11 mouse cellular contexts compared by ENCODE assay signal in the genomic region with DNA sequence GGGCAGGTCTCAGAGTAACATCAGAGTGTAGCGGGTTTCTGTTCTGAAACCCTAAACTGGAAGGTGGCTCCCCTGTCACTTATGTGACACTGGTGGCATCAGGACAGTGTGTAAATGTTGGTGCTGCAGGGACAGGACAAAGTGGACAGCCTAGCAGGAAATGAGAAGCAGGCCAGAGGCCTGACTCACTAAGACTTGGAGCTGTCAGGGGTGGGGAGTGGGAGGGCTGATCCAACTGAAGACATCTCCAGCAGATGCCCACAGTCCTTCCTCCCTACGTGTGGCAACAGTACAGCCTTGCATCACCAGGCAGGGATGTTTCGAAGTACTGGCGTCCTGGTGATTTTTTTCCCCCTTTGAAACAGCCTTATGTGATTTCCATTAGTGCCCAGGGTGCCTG. TPM values are rescaled to one million over a fixed set of nuclear protein-coding genes. Genes with fewer than 3 reads are reported as not detected.
DNase-seq lines count a peak whose midpoint lies in the region; ATAC-seq and TF ChIP-seq lines count a peak whose summit lies in the region.
"Had no signal": no experiment of that assay in that cellular context is flagged by ENCODE, and none has a peak within 500 bp of the region (broad histone marks: within the 10 kb centered on the region; RNA-seq: fewer than 3 reads in every experiment).

No protein-coding gene starts in this region.

- H3K4me2 ChIP-seq in embryonic facial prominence, embryonic 13.5 days = peak overlapping the region; percentile 47; the same call in 1 of the 2 replicates
- no peak overlapping the region for H3K4me2 ChIP-seq in lung, embryonic 16.5 days (ENCODE audit: low read depth, low read length)
- no peak overlapping the region for H3K4me2 ChIP-seq in neural tube, embryonic 15.5 days
- H3K4me2 ChIP-seq: hindbrain, embryonic 15.5 days had no signal

- intact Hi-C loops in gastrocnemius, adult 2 months (cut with DNase I) = loop anchor here (5.0 kb wide), 1 partner anchor 42 kb away; a partner anchor contains a TSS

- H3K4me3 ChIP-seq in gastrocnemius, adult 2 months = peak overlapping the region; percentile 96; the same call in 1 of the 2 replicates
- no peak overlapping the region for H3K4me3 ChIP-seq in embryonic facial prominence, embryonic 13.5 days
- H3K4me3 ChIP-seq in lung, embryonic 16.5 days (ENCODE audit: low read length) = no peak overlapping the region
- H3K4me3 ChIP-seq in neural tube, embryonic 15.5 days (replicated peaks) = no peak overlapping the region
- H3K4me3 ChIP-seq: hindbrain, embryonic 15.5 days; midbrain, embryonic 12.5 days had no signal

- peaks cover 6% of the 10 kb centered on the region; the same call in 1 of the 2 replicates for H3K36me3 ChIP-seq in embryonic facial prominence, embryonic 13.5 days
- 0 out of 2 replicates have a peak, but pooled peaks cover 3% of the 10 kb centered on the region for H3K36me3 ChIP-seq in lung, embryonic 16.5 days (ENCODE audit: control insufficient read depth, insufficient read depth, low read length)
- no peaks in the 10 kb centered on the region for H3K36me3 ChIP-seq in neural tube, embryonic 15.5 days
- H3K36me3 ChIP-seq: hindbrain, embryonic 15.5 days; midbrain, embryonic 12.5 days had no signal

- DNase-seq in gastrocnemius, adult 2 months = no peak
- DNase-seq in gastrocnemius, adult 8-10 months (ENCODE audit: low spot score in 2 of 2) = no peak
- peak; percentile 91 for DNase-seq in 3T3-L1 (ENCODE audit: low read depth, low spot score)
- DNase-seq in ovary, postnatal 14 days (ENCODE audit: low spot score) = no peak
- DNase-seq in spleen, adult 18-20 months = no peak

- H3K9me3 ChIP-seq in embryonic facial prominence, embryonic 13.5 days = no peaks in the 10 kb centered on the region
- no peaks in the 10 kb centered on the region for H3K9me3 ChIP-seq in lung, embryonic 16.5 days (ENCODE audit: control insufficient read depth, low read length)
- no peaks in the 10 kb centered on the region for H3K9me3 ChIP-seq in neural tube, embryonic 15.5 days (replicated peaks)
- H3K9me3 ChIP-seq: hindbrain, embryonic 15.5 days; midbrain, embryonic 12.5 days had no signal

- WGBS in embryonic facial prominence, embryonic 13.5 days = 77% methylated on average over 4 of the region's 4 CpGs
- WGBS in lung, embryonic 16.5 days = 77% methylated on average over 4 of the region's 4 CpGs
- 83% methylated on average over 4 of the region's 4 CpGs for WGBS in neural tube, embryonic 15.5 days

- H3K9ac ChIP-seq in embryonic facial prominence, embryonic 13.5 days = no peak overlapping the region
- no peak overlapping the region for H3K9ac ChIP-seq in lung, embryonic 16.5 days (ENCODE audit: low read length)
- no peak overlapping the region for H3K9ac ChIP-seq in neural tube, embryonic 15.5 days (replicated peaks)
- H3K9ac ChIP-seq: hindbrain, embryonic 15.5 days; midbrain, embryonic 12.5 days had no signal

- peaks cover 22% of the 10 kb centered on the region for H3K27me3 ChIP-seq in embryonic facial prominence, embryonic 13.5 days
- no peaks in the 10 kb centered on the region for H3K27me3 ChIP-seq in lung, embryonic 16.5 days (ENCODE audit: control insufficient read depth, insufficient read depth, low read depth, low read length)
- H3K27me3 ChIP-seq in neural tube, embryonic 15.5 days (replicated peaks) = peaks cover 42% of the 10 kb centered on the region

- peak overlapping the region; percentile 97 for H3K27ac ChIP-seq in gastrocnemius, adult 2 months
- H3K27ac ChIP-seq in embryonic facial prominence, embryonic 13.5 days = peak overlapping the region; percentile 82
- peak overlapping the region; percentile 36; the same call in 1 of the 2 replicates for H3K27ac ChIP-seq in lung, embryonic 16.5 days (ENCODE audit: low read length)
- no peak overlapping the region for H3K27ac ChIP-seq in neural tube, embryonic 15.5 days (replicated peaks)
- H3K27ac ChIP-seq: hindbrain, embryonic 15.5 days had no signal

- H3K4me1 ChIP-seq in embryonic facial prominence, embryonic 13.5 days = peaks cover 48% of the 10 kb centered on the region
- peaks cover 24% of the 10 kb centered on the region for H3K4me1 ChIP-seq in lung, embryonic 16.5 days (replicated peaks; ENCODE audit: control insufficient read depth, insufficient read depth, low read length)
- H3K4me1 ChIP-seq in neural tube, embryonic 15.5 days = peaks cover 25% of the 10 kb centered on the region

- no peak for TF ChIP-seq CTCF in gastrocnemius, adult 2 months (IDR thresholded peaks at IDR 0.05)

- ATAC-seq in embryonic facial prominence, embryonic 13.5 days (ENCODE audit: insufficient number of reproducible peaks, insufficient read depth, low FRiP score, low TSS enrichment, low read depth) = no peak
- ATAC-seq in lung, embryonic 16.5 days (ENCODE audit: low read depth) = no peak
- ATAC-seq in neural tube, embryonic 15.5 days (ENCODE audit: low FRiP score) = no peak

RNA-seq across cellular contexts. Expression of a gene that starts 2.4 kb away (rescaled TPM):
- 10 to 100 TPM; 13.9 to 14.5 TPM for total RNA-seq in gastrocnemius, adult 2 months (2021)
- 10 to 100 TPM; 14.9 to 18.2 (median 16.2) TPM for total RNA-seq in gastrocnemius, adult 8-10 months (2022)
- polyA plus RNA-seq in embryonic facial prominence, embryonic 13.5 days (2015; fragmentation: Nextera tagmentation; extraction: Ambion mirVana) = 13.6 and 13.7 TPM in 2 replicates
- polyA plus RNA-seq in lung, embryonic 16.5 days (2015; fragmentation: Nextera tagmentation; extraction: Ambion mirVana) = 15.8 and 16.4 TPM in 2 replicates
- 2.5 and 5.4 TPM in 2 replicates for polyA plus RNA-seq in neural tube, embryonic 15.5 days (2015; fragmentation: Nextera tagmentation; extraction: Ambion mirVana)

RNA-seq across cellular contexts. Expression of a gene that starts 9.7 kb away (rescaled TPM):
- under 1 TPM; 0.22 to 0.33 TPM for total RNA-seq in gastrocnemius, adult 2 months (2021)
- under 1 TPM in 3 of 4 experiments, not detected in 1; 0.19 to 0.34 (median 0.24) TPM for total RNA-seq in gastrocnemius, adult 8-10 months (2022)
- polyA plus RNA-seq in embryonic facial prominence, embryonic 13.5 days (2015; fragmentation: Nextera tagmentation; extraction: Ambion mirVana) = 1.6 and 2.1 TPM in 2 replicates
- 1.5 and 1.6 TPM in 2 replicates for polyA plus RNA-seq in lung, embryonic 16.5 days (2015; fragmentation: Nextera tagmentation; extraction: Ambion mirVana)
- polyA plus RNA-seq in neural tube, embryonic 15.5 days (2015; fragmentation: Nextera tagmentation; extraction: Ambion mirVana) = 0.22 and 0.23 TPM in 2 replicates

RNA-seq across cellular contexts. Expression of a gene that starts 40.5 kb away (rescaled TPM):
- 10 to 100 TPM; 10.3 to 11.7 TPM for total RNA-seq in gastrocnemius, adult 2 months (2021)
- total RNA-seq in gastrocnemius, adult 8-10 months (2022) = 10 to 100 TPM in 3 of 4 experiments, 1 to 10 TPM in 1; 9.3 to 11.4 (median 10.8) TPM
- polyA plus RNA-seq in embryonic facial prominence, embryonic 13.5 days (2015; fragmentation: Nextera tagmentation; extraction: Ambion mirVana) = 98.7 and 109 TPM in 2 replicates
- polyA plus RNA-seq in lung, embryonic 16.5 days (2015; fragmentation: Nextera tagmentation; extraction: Ambion mirVana) = 80.7 and 84.3 TPM in 2 replicates
- 73.7 and 80.6 TPM in 2 replicates for polyA plus RNA-seq in neural tube, embryonic 15.5 days (2015; fragmentation: Nextera tagmentation; extraction: Ambion mirVana)

RNA-seq across cellular contexts. Expression of a gene that starts 51.6 kb away (rescaled TPM):
- not detected for total RNA-seq in gastrocnemius, adult 2 months (2021)
- not detected for total RNA-seq in gastrocnemius, adult 8-10 months (2022)
- 0.11 and 0.48 TPM in 2 replicates for polyA plus RNA-seq in embryonic facial prominence, embryonic 13.5 days (2015; fragmentation: Nextera tagmentation; extraction: Ambion mirVana)
- 0.20 and 0.23 TPM in 2 replicates for polyA plus RNA-seq in lung, embryonic 16.5 days (2015; fragmentation: Nextera tagmentation; extraction: Ambion mirVana)
- polyA plus RNA-seq in neural tube, embryonic 15.5 days (2015; fragmentation: Nextera tagmentation; extraction: Ambion mirVana) = 1.9 and 3.0 TPM in 2 replicates
- polyA plus RNA-seq: forebrain, embryonic 11.5 days; midbrain, embryonic 12.5 days had no signal
